Mouse (Mus musculus) embryonic facial prominence, embryonic 11.5 days (tissue): Measurements from ENCODE around the gene Elavl1. TPM values are rescaled to one million over a fixed set of nuclear protein-coding genes. Genes with fewer than 3 reads are reported as not detected.
"Not testable (repeated sequence)": the region's sequence is repeated elsewhere in the genome, so short reads cannot be mapped to it uniquely, and the experiment has no call there.

Source experiments
- ATAC-seq: fragments of 200-750 bp; cut with Nextera tagmentation; replicated peaks from 2 replicates; pipeline ENCODE4 v1.8.0; 2017; ENCODE audit warnings: low read depth; ENCODE audit not compliant: insufficient number of reproducible peaks, low FRiP score, low TSS enrichment
- DNase-seq: peaks from one replicate; pipeline ENCODE4 v3.0.0-alpha.2; 2015; ENCODE audit warnings: low spot score
- H3K27ac ChIP-seq: fragments of 300-500 bp; sonication (generic); replicated peaks from 2 replicates; pipeline ENCODE4 v1.5.1; 2014; ENCODE audit warnings: mild to moderate bottlenecking, low read depth, low read length, control low read depth
- H3K27me3 ChIP-seq: fragments of 300-500 bp; sonication (generic); 2 replicates; pipeline ENCODE4 v1.6.1; 2014; ENCODE audit warnings: mild to moderate bottlenecking, low read length, moderate library complexity, mixed read lengths; ENCODE audit not compliant: control insufficient read depth, insufficient read depth
- H3K36me3 ChIP-seq: fragments of 300-500 bp; sonication (generic); replicated peaks from 2 replicates; pipeline ENCODE4 v1.6.1; 2014; ENCODE audit warnings: low read depth, mild to moderate bottlenecking, low read length, moderate library complexity, mixed read lengths; ENCODE audit not compliant: control insufficient read depth, insufficient read depth
- H3K4me1 ChIP-seq: fragments of 300-500 bp; sonication (generic); 2 replicates; pipeline ENCODE4 v1.6.1; 2014; ENCODE audit warnings: low read length, mixed read lengths; ENCODE audit not compliant: control insufficient read depth, insufficient read depth
- H3K4me2 ChIP-seq: fragments of 300-500 bp; sonication (generic); 2 replicates; pipeline ENCODE4 v1.6.1; 2014; ENCODE audit warnings: low read depth, mild to moderate bottlenecking, control low read depth, low read length, moderate library complexity
- H3K4me3 ChIP-seq: fragments of 300-500 bp; sonication (generic); 2 replicates; pipeline ENCODE4 v1.5.1; 2014; ENCODE audit warnings: low read depth, low read length, control low read depth
- H3K9ac ChIP-seq: fragments of 300-500 bp; sonication (generic); replicated peaks from 2 replicates; pipeline ENCODE4 v1.6.1; 2014; ENCODE audit warnings: mild to moderate bottlenecking, control low read depth, low read length
- H3K9me3 ChIP-seq: fragments of 300-500 bp; sonication (generic); replicated peaks from 2 replicates; pipeline ENCODE4 v1.6.1; 2016; ENCODE audit warnings: mild to moderate bottlenecking, low read length, inconsistent platforms, mixed read lengths; ENCODE audit not compliant: control insufficient read depth
- WGBS: fragments of 180-500 bp; shearing (Covaris S2); extraction: QIAGEN DNeasy Blood & Tissue Kit; methylation state at CpG from one replicate; pipeline ENCODE4 v1.1.7; 2014; 5-methylcytosine and 5-hydroxymethylcytosine counted together
- polyA plus RNA-seq: library from polyadenylated mRNA; unstranded; fragments of >200 nt; fragmentation: Nextera tagmentation; extraction: Ambion mirVana; gene quantifications from 2 replicates; pipeline ENCODE4 v1.2.1, GENCODE M21; 2014

The Elavl1 gene
- polyA plus RNA-seq, 1 experiment from 2014 or later = 409 TPM

GRCm38 (mm10) chr8:4256911-4257310 lies 68.3 kb downstream of the Elavl1 start:
- ATAC-seq (no peak), DNase-seq (no peak)
- H3K36me3 ChIP-seq = peaks cover 6% of the 10 kb centered on the region
- WGBS = 79% methylated on average over 4 of the region's 4 CpGs
- H3K4me1 ChIP-seq = no peaks in the 10 kb centered on the region
- no peak overlapping the region for H3K4me2 ChIP-seq
- H3K27ac ChIP-seq = no peak overlapping the region
- H3K9me3 ChIP-seq = no peaks in the 10 kb centered on the region
- no peak overlapping the region for H3K4me3 ChIP-seq
- H3K9ac ChIP-seq = no peak overlapping the region
- H3K27me3 ChIP-seq = no peaks in the 10 kb centered on the region

- H3K9ac ChIP-seq, DNase-seq, H3K27me3 ChIP-seq, H3K4me3 ChIP-seq, H3K36me3 ChIP-seq, H3K9me3 ChIP-seq, H3K4me1 ChIP-seq, H3K27ac ChIP-seq, H3K4me2 ChIP-seq, ATAC-seq: not testable (repeated sequence)
- WGBS = 94% methylated on average over 7 of the region's 7 CpGs
Measured at GRCm38 (mm10) chr8:4255471-4255870, 69.7 kb downstream of the Elavl1 start.

GRCm38 (mm10) chr8:4254001-4254400 lies 71.2 kb downstream of the Elavl1 start:
- H3K27ac ChIP-seq = no peak overlapping the region
- H3K4me2 ChIP-seq = peak overlapping the region; percentile 74; the same call in 1 of the 2 replicates
- H3K9ac ChIP-seq = peak overlapping the region; percentile 22; the same call in 1 of the 2 replicates
- DNase-seq = no peak
- peaks cover 3% of the 10 kb centered on the region for H3K36me3 ChIP-seq
- no peaks in the 10 kb centered on the region for H3K27me3 ChIP-seq
- H3K9me3 ChIP-seq = no peaks in the 10 kb centered on the region
- H3K4me1 ChIP-seq = peaks cover 6% of the 10 kb centered on the region
- peak overlapping the region; percentile 83 for H3K4me3 ChIP-seq
- no peak for ATAC-seq
- 75% methylated on average over 6 of the region's 6 CpGs for WGBS

GRCm38 (mm10) chr8:4252934-4253841 lies 72.0 kb downstream of the Elavl1 start, which contains the start of gene Snapc2:
Snapc2 (plus strand) TSS chr8:4253080.
- Histone ChIP-seq H3K27ac (peak within 1 kb of the TSS; percentile 75), H3K9me3 (no peaks in the 10 kb centered on the region), H3K36me3 (peaks cover 3% of the 10 kb centered on the region), H3K4me3 (peak within 1 kb of the TSS; percentile 83), H3K4me2 (peak within 1 kb of the TSS; percentile 74), H3K4me1 (peaks cover 9% of the 10 kb centered on the region), H3K9ac (peak within 1 kb of the TSS; percentile 90), H3K27me3 (no peaks in the 10 kb centered on the region)
- DNase-seq = peak; percentile 98
- peak; percentile 82 for ATAC-seq
- WGBS = under 1% methylated on average over 69 of the region's 69 CpGs

- H3K36me3 ChIP-seq = peaks cover 3% of the 10 kb centered on the region
- H3K9me3 ChIP-seq = no peaks in the 10 kb centered on the region
- no peaks in the 10 kb centered on the region for H3K27me3 ChIP-seq
- no peak overlapping the region for H3K27ac ChIP-seq
- peak overlapping the region; percentile 37 for H3K4me2 ChIP-seq
- H3K9ac ChIP-seq = no peak overlapping the region
- ATAC-seq = no peak
- WGBS = 46% methylated on average over 8 of the region's 8 CpGs
- DNase-seq = no peak
- H3K4me1 ChIP-seq = peaks cover 9% of the 10 kb centered on the region
- H3K4me3 ChIP-seq = peak overlapping the region; percentile 83
Measured at GRCm38 (mm10) chr8:4252116-4252760, 73.0 kb downstream of the Elavl1 start.

- H3K36me3 ChIP-seq = peaks cover 5% of the 10 kb centered on the region; the same call in 1 of the 2 replicates
- H3K4me1 ChIP-seq = peaks cover 9% of the 10 kb centered on the region
- H3K27me3 ChIP-seq = no peaks in the 10 kb centered on the region
- no peak overlapping the region for H3K4me2 ChIP-seq
- no peak overlapping the region for H3K4me3 ChIP-seq
- no peak overlapping the region for H3K27ac ChIP-seq
- 34% methylated on average over 26 of the region's 26 CpGs for WGBS
- no peak for ATAC-seq
- H3K9ac ChIP-seq = no peak overlapping the region
- no peaks in the 10 kb centered on the region for H3K9me3 ChIP-seq
- peak; percentile 85 for DNase-seq
Measured at GRCm38 (mm10) chr8:4250306-4250970, 74.8 kb downstream of the Elavl1 start.

- 13% methylated on average over 29 of the region's 29 CpGs for WGBS
- H3K36me3 ChIP-seq = peaks cover 4% of the 10 kb centered on the region
- no peak overlapping the region for H3K4me3 ChIP-seq
- H3K27me3 ChIP-seq = no peaks in the 10 kb centered on the region
- peaks cover 9% of the 10 kb centered on the region for H3K4me1 ChIP-seq
- no peaks in the 10 kb centered on the region for H3K9me3 ChIP-seq
- DNase-seq = peak; percentile 60
- H3K9ac ChIP-seq = 0 out of 2 replicates have a peak overlapping the region, but pooled peaks have one; percentile 6
- no peak for ATAC-seq
- H3K27ac ChIP-seq = no peak overlapping the region
- H3K4me2 ChIP-seq = no peak overlapping the region
Measured at GRCm38 (mm10) chr8:4249213-4249612, 76.0 kb downstream of the Elavl1 start.
